In the genomic region with DNA sequence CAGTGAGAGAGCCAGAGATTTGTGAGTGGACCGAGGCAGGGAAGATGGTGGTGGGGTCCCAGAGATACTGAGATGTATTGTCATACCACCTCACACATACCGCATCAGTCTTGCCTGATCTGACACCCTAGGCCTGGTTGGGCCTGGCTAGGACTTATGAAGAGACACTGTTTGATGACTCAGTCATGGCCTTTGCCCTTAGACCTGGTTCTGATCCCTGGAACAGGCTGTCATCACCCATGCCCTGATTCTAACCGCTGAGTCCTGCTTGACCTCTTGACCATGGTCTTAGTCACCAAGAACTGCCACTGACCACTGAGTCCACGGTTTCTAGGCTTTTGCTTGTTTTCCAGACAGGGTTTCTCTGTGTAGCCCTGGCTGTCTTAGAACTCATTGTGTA, we compare ENCODE assay signal across 29 mouse cellular contexts. TPM values are rescaled to one million over a fixed set of nuclear protein-coding genes. Genes with fewer than 3 reads are reported as not detected.
DNase-seq lines count a peak whose midpoint lies in the region; ATAC-seq and TF ChIP-seq lines count a peak whose summit lies in the region.
"Had no signal": no experiment of that assay in that cellular context is flagged by ENCODE, and none has a peak within 500 bp of the region (broad histone marks: within the 10 kb centered on the region; RNA-seq: fewer than 3 reads in every experiment).

No protein-coding gene starts in this region.

- 95% methylated on average over 4 of the region's 4 CpGs for WGBS in midbrain, embryonic 11.5 days
- WGBS in midbrain, embryonic 15.5 days: 90% methylated on average over 4 of the region's 4 CpGs
- 73% methylated on average over 4 of the region's 4 CpGs for WGBS in heart, adult 2 months

- H3K4me3 ChIP-seq in midbrain, embryonic 11.5 days (ENCODE audit: low read depth, low read length): no peak overlapping the region
- H3K4me3 ChIP-seq in midbrain, embryonic 15.5 days: no peak overlapping the region
- no peak overlapping the region for H3K4me3 ChIP-seq in CH12.LX (replicated peaks in 1 of 3; ENCODE audit: low read depth in 2 of 3, low read length in 2 of 3, poor library complexity in 1 of 3)
- H3K4me3 ChIP-seq in heart, adult 2 months: no peak overlapping the region
- H3K4me3 ChIP-seq: embryonic facial prominence, embryonic 10.5 days; embryonic facial prominence, embryonic 13.5 days; erythroblast, embryonic 14.5 days; forebrain, embryonic 12.5 days; forebrain, embryonic 15.5 days; heart, embryonic 12.5 days; heart, embryonic 15.5 days; hindbrain, embryonic 10.5 days; hindbrain, embryonic 13.5 days had no signal

- no peak for TF ChIP-seq POLR2A in CH12.LX (IDR thresholded peaks at IDR 0.05; ENCODE audit: low read depth, low read length)
- no peak for TF ChIP-seq POLR2A in heart, adult 2 months (IDR thresholded peaks at IDR 0.05; ENCODE audit: insufficient read depth, low read depth, low read length)

- in situ Hi-C loops in CH12.LX (cut with MboI; ENCODE audit: low pct_ligation_motif_present, low pct_unique_long_range_greater_than_20kb, low sequenced_read_pairs): no loop called here

- intact Hi-C loops in heart, adult 2 months (cut with DNase I): no loop called here

- no peak for TF ChIP-seq CTCF in CH12.LX (conservative IDR thresholded peaks at IDR 0.05 in 1 of 2, IDR thresholded peaks at IDR 0.05 in 1 of 2; ENCODE audit: low read depth in 2 of 2, low read length in 2 of 2)
- TF ChIP-seq CTCF in heart, adult 2 months (IDR thresholded peaks at IDR 0.05): no peak

- TF ChIP-seq RAD21 in CH12.LX (IDR thresholded peaks at IDR 0.05; ENCODE audit: low read depth, low read length): no peak

- dilution Hi-C loops in CH12.LX (cut with MboI; ENCODE audit: extremely low pct_ligation_motif_present, extremely low pct_unique_long_range_greater_than_20kb, low sequenced_read_pairs): no loop called here

- H3K79me2 ChIP-seq in CH12.LX (replicated peaks; ENCODE audit: control insufficient read depth, extremely low read depth, insufficient read depth, poor library complexity, severe bottlenecking): peaks cover 2% of the 10 kb centered on the region
- H3K79me2 ChIP-seq in heart, adult 2 months (replicated peaks; ENCODE audit: control insufficient read depth, insufficient read depth, low read length): no peaks in the 10 kb centered on the region

- peak; percentile 29 for DNase-seq in adrenal gland, adult 2 months
- no peak for DNase-seq in adrenal gland, postnatal 10 days
- DNase-seq in midbrain, embryonic 11.5 days (ENCODE audit: low spot score, missing footprints): peak; percentile 33
- no peak for DNase-seq in CH12.LX (ENCODE audit: extremely low read depth)
- no peak for DNase-seq in heart, adult 2 months
- DNase-seq in ovary, adult 18-20 months (ENCODE audit: low spot score): no peak
- DNase-seq: adrenal gland, postnatal 25 days; cerebellum, adult 11-12 months; cerebellum, adult 8-10 months; cerebellum, postnatal 10 days; cerebellum, postnatal 36 days; embryo, embryonic 11 days; gastrocnemius, postnatal 10 days; heart, postnatal 10 days; heart, postnatal 36 days had no signal

- H3K27me3 ChIP-seq in midbrain, embryonic 11.5 days (ENCODE audit: control insufficient read depth, insufficient read depth, low read length): no peaks in the 10 kb centered on the region
- no peaks in the 10 kb centered on the region for H3K27me3 ChIP-seq in midbrain, embryonic 15.5 days (replicated peaks)
- H3K27me3 ChIP-seq in CH12.LX (replicated peaks): no peaks in the 10 kb centered on the region
- H3K27me3 ChIP-seq in heart, adult 2 months (ENCODE audit: control insufficient read depth, insufficient read depth, low read length): no peaks in the 10 kb centered on the region
- H3K27me3 ChIP-seq: embryonic facial prominence, embryonic 13.5 days; forebrain, embryonic 12.5 days; forebrain, embryonic 15.5 days; heart, embryonic 12.5 days; heart, embryonic 15.5 days; hindbrain, embryonic 13.5 days; Patski had no signal

- no peak for ATAC-seq in midbrain, embryonic 11.5 days (ENCODE audit: low FRiP score)
- no peak for ATAC-seq in midbrain, embryonic 15.5 days (replicated peaks)
- ATAC-seq: CD4-positive, CD25-positive, alpha-beta regulatory T cell, adult 4 months; forebrain, embryonic 15.5 days; hindbrain, embryonic 16.5 days; Patski had no signal

- H3K9ac ChIP-seq in midbrain, embryonic 11.5 days (ENCODE audit: low read length): no peak overlapping the region
- H3K9ac ChIP-seq in midbrain, embryonic 15.5 days: no peak overlapping the region
- H3K9ac ChIP-seq in CH12.LX (ENCODE audit: insufficient read depth, low read depth): peak overlapping the region; percentile 38; the same call in 1 of the 2 replicates
- no peak overlapping the region for H3K9ac ChIP-seq in heart, adult 2 months (ENCODE audit: low read depth, low read length)
- H3K9ac ChIP-seq: embryonic facial prominence, embryonic 13.5 days; forebrain, embryonic 12.5 days; forebrain, embryonic 15.5 days; heart, embryonic 12.5 days; heart, embryonic 15.5 days; hindbrain, embryonic 13.5 days had no signal

- H3K36me3 ChIP-seq in midbrain, embryonic 11.5 days (ENCODE audit: control insufficient read depth, insufficient read depth, low read length): no peaks in the 10 kb centered on the region
- H3K36me3 ChIP-seq in midbrain, embryonic 15.5 days (replicated peaks): no peaks in the 10 kb centered on the region
- no peaks in the 10 kb centered on the region for H3K36me3 ChIP-seq in CH12.LX (replicated peaks in 1 of 2; ENCODE audit: control insufficient read depth in 1 of 2, insufficient read depth in 1 of 2, low read length in 1 of 2)
- no peaks in the 10 kb centered on the region for H3K36me3 ChIP-seq in heart, adult 2 months (ENCODE audit: control insufficient read depth, insufficient read depth, low read length)
- H3K36me3 ChIP-seq: embryonic facial prominence, embryonic 10.5 days; embryonic facial prominence, embryonic 13.5 days; forebrain, embryonic 12.5 days; forebrain, embryonic 15.5 days; heart, embryonic 12.5 days; heart, embryonic 15.5 days; hindbrain, embryonic 10.5 days; hindbrain, embryonic 13.5 days had no signal

- H3K4me1 ChIP-seq in midbrain, embryonic 11.5 days (ENCODE audit: control insufficient read depth, insufficient read depth, low read length): no peaks in the 10 kb centered on the region
- H3K4me1 ChIP-seq in midbrain, embryonic 15.5 days: no peaks in the 10 kb centered on the region
- H3K4me1 ChIP-seq in CH12.LX (ENCODE audit: control insufficient read depth in 1 of 2, insufficient read depth in 2 of 2): peaks cover 69 to 85% of the 10 kb centered on the region in 2 experiments
- H3K4me1 ChIP-seq in heart, adult 2 months (ENCODE audit: control insufficient read depth, insufficient read depth, low read length): no peaks in the 10 kb centered on the region
- H3K4me1 ChIP-seq: embryonic facial prominence, embryonic 10.5 days; embryonic facial prominence, embryonic 13.5 days; forebrain, embryonic 12.5 days; forebrain, embryonic 15.5 days; heart, embryonic 12.5 days; heart, embryonic 15.5 days; hindbrain, embryonic 10.5 days; hindbrain, embryonic 13.5 days had no signal

- no peak overlapping the region for H3K4me2 ChIP-seq in midbrain, embryonic 11.5 days
- no peak overlapping the region for H3K4me2 ChIP-seq in midbrain, embryonic 15.5 days
- no peak overlapping the region for H3K4me2 ChIP-seq in CH12.LX (ENCODE audit: insufficient read depth, low read depth, poor library complexity, severe bottlenecking)
- H3K4me2 ChIP-seq: embryonic facial prominence, embryonic 13.5 days; forebrain, embryonic 12.5 days; forebrain, embryonic 15.5 days; heart, embryonic 12.5 days; heart, embryonic 15.5 days; hindbrain, embryonic 13.5 days had no signal

- no peaks in the 10 kb centered on the region for H3K9me3 ChIP-seq in midbrain, embryonic 11.5 days (ENCODE audit: control insufficient read depth, low read length)
- no peaks in the 10 kb centered on the region for H3K9me3 ChIP-seq in midbrain, embryonic 15.5 days
- H3K9me3 ChIP-seq in CH12.LX (replicated peaks; ENCODE audit: low read length): no peaks in the 10 kb centered on the region
- H3K9me3 ChIP-seq: embryonic facial prominence, embryonic 13.5 days; forebrain, embryonic 12.5 days; forebrain, embryonic 15.5 days; heart, embryonic 12.5 days; heart, embryonic 15.5 days; hindbrain, embryonic 13.5 days had no signal

- no peak overlapping the region for H3K27ac ChIP-seq in midbrain, embryonic 11.5 days (ENCODE audit: low read depth, low read length)
- no peak overlapping the region for H3K27ac ChIP-seq in midbrain, embryonic 15.5 days
- peak overlapping the region; percentile 98 for H3K27ac ChIP-seq in CH12.LX (ENCODE audit: insufficient read depth, low read depth)
- H3K27ac ChIP-seq in heart, adult 2 months: no peak overlapping the region
- H3K27ac ChIP-seq: embryonic facial prominence, embryonic 10.5 days; embryonic facial prominence, embryonic 13.5 days; forebrain, embryonic 12.5 days; forebrain, embryonic 15.5 days; heart, embryonic 15.5 days; hindbrain, embryonic 10.5 days; hindbrain, embryonic 13.5 days had no signal

- TF ChIP-seq EP300 in CH12.LX (IDR thresholded peaks at IDR 0.05; ENCODE audit: low read length): no peak
- TF ChIP-seq EP300 in heart, adult 2 months (IDR thresholded peaks at IDR 0.05; ENCODE audit: insufficient read depth, low read depth, low read length): no peak

TF ChIP-seq in CH12.LX, 34 proteins besides CTCF, POLR2A, EP300 and RAD21:
- TF ChIP-seq NELFE (IDR thresholded peaks at IDR 0.05; ENCODE audit: low read depth, low read length): no peak
- TF ChIP-seq CHD1 (IDR thresholded peaks at IDR 0.05; ENCODE audit: low read depth, low read length): 0 out of 2 replicates have a peak, but pooled peaks have one; percentile 16
- TF ChIP-seq SIN3A (IDR thresholded peaks at IDR 0.05; ENCODE audit: low read length): no peak
- 0 out of 2 replicates have a peak, but pooled peaks have one; percentile 15 for TF ChIP-seq ZMIZ1 (IDR thresholded peaks at IDR 0.05; ENCODE audit: low read depth, low read length)

RNA-seq across cellular contexts. Expression of gene Tmem121, which starts 45.0 kb away (rescaled TPM):
- total RNA-seq in adrenal gland, adult 2 months (2021): 1 to 10 TPM; 2.8 to 9.7 TPM
- polyA plus RNA-seq in adrenal gland, adult 2 months (2012; rRNA removed): 11.9 and 15.9 TPM in 2 replicates
- 1 to 10 TPM; 3.0 to 3.1 TPM for total RNA-seq in adrenal gland, postnatal 10 days (2021)
- 11.5 and 13.1 TPM in 2 replicates for polyA plus RNA-seq in midbrain, embryonic 11.5 days (2014; fragmentation: Nextera tagmentation; extraction: Ambion mirVana)
- 44.9 and 50.6 TPM in 2 replicates for polyA plus RNA-seq in midbrain, embryonic 15.5 days (2015; fragmentation: Nextera tagmentation; extraction: Ambion mirVana)
- total RNA-seq in CH12.LX (2012; rRNA removed) (not detected in 2 replicates), CH12.LX (2014; rRNA removed) (not detected in 2 replicates)
- not detected in 2 replicates for polyA plus RNA-seq in CH12.LX (2012; ENCODE audit: insufficient read length, low read depth)
- total RNA-seq in heart, adult 2 months (2021): under 1 TPM in 1 of 2 experiments, not detected in 1; 0.18 TPM
- polyA plus RNA-seq in heart, adult 2 months (2012; rRNA removed): 0.41 TPM in 1 of 2 replicates, not detected in the other
- total RNA-seq: granulocyte monocyte progenitor cell, adult 5-6 weeks; heart, postnatal 36 days had no signal
- polyA plus RNA-seq: CD4-positive, CD25-positive, alpha-beta regulatory T cell, adult 4 months; erythroblast, embryonic 14.5 days had no signal

Comparison
In these comparisons a context has a peak if more than half of its experiments do, and no peak if none do; other contexts are left out.
1. DNase-seq: peak in adrenal gland, adult 2 months (single experiment) and midbrain, embryonic 11.5 days (single experiment); none in adrenal gland, postnatal 10 days (single experiment), CH12.LX (single experiment), heart, adult 2 months (0 of 2) and ovary, adult 18-20 months (single experiment).